ENCODE assay signal across 8 mouse cellular contexts in genomic region chr10:68089435-68090196, GRCm38 (mm10).
DNase-seq lines count a peak whose midpoint lies in the region; ATAC-seq and TF ChIP-seq lines count a peak whose summit lies in the region.

No protein-coding gene starts in this region.

- H3K4me1 ChIP-seq in lung, embryonic 15.5 days: peaks cover 41% of the 10 kb centered on the region
- no peaks in the 10 kb centered on the region for H3K4me1 ChIP-seq in hindbrain, embryonic 13.5 days (replicated peaks)

- intact Hi-C loops in gastrocnemius, adult 2 months (cut with DNase I): loop anchor here (5.0 kb wide), 1 partner anchor 38 kb away; no protein-coding TSS in a partner anchor

- H3K4me2 ChIP-seq in lung, embryonic 15.5 days: no peak overlapping the region
- no peak overlapping the region for H3K4me2 ChIP-seq in hindbrain, embryonic 13.5 days

- no peaks in the 10 kb centered on the region for H3K9me3 ChIP-seq in lung, embryonic 15.5 days
- H3K9me3 ChIP-seq in hindbrain, embryonic 13.5 days: no peaks in the 10 kb centered on the region

- TF ChIP-seq CTCF in gastrocnemius, adult 2 months (IDR thresholded peaks at IDR 0.05): peak; percentile 53

- peaks cover 2% of the 10 kb centered on the region; the same call in 1 of the 2 replicates for H3K36me3 ChIP-seq in lung, embryonic 15.5 days
- H3K36me3 ChIP-seq in hindbrain, embryonic 13.5 days: peaks cover 8% of the 10 kb centered on the region

- ATAC-seq in lung, embryonic 15.5 days (ENCODE audit: borderline replicate concordance, extremely low read depth, low FRiP score, low TSS enrichment): 0 out of 2 replicates have a peak, but pooled peaks have one; percentile 25
- ATAC-seq in hindbrain, embryonic 13.5 days (ENCODE audit: low FRiP score): no peak

- H3K4me3 ChIP-seq in gastrocnemius, adult 2 months: peak overlapping the region; percentile 45
- no peak overlapping the region for H3K4me3 ChIP-seq in lung, embryonic 15.5 days
- H3K4me3 ChIP-seq in hindbrain, embryonic 13.5 days: no peak overlapping the region

- no peak for DNase-seq in gastrocnemius, adult 2 months
- no peak for DNase-seq in gastrocnemius, postnatal 4 days (ENCODE audit: low spot score in 2 of 2)
- DNase-seq in A20 (ENCODE audit: low read depth, low spot score): peak; percentile 30
- peak; percentile 26 for DNase-seq in c-Kit-positive CD71-negative TER-119-negative erythroid progenitor cells, embryonic 14.5 days (ENCODE audit: low read depth)
- DNase-seq in spleen, postnatal 14 days (ENCODE audit: low spot score in 2 of 2): no peak
- DNase-seq in layer of hippocampus, adult 18-20 months (ENCODE audit: low spot score in 2 of 2): no peak

- 42% methylated on average over 15 of the region's 15 CpGs for WGBS in lung, embryonic 15.5 days
- 68% methylated on average over 15 of the region's 15 CpGs for WGBS in hindbrain, embryonic 13.5 days

- H3K27ac ChIP-seq in gastrocnemius, adult 2 months: peak overlapping the region; percentile 84
- H3K27ac ChIP-seq in lung, embryonic 15.5 days: peak overlapping the region; percentile 70
- no peak overlapping the region for H3K27ac ChIP-seq in hindbrain, embryonic 13.5 days

- H3K9ac ChIP-seq in lung, embryonic 15.5 days: no peak overlapping the region
- H3K9ac ChIP-seq in hindbrain, embryonic 13.5 days: no peak overlapping the region

- no peaks in the 10 kb centered on the region for H3K27me3 ChIP-seq in lung, embryonic 15.5 days
- H3K27me3 ChIP-seq in hindbrain, embryonic 13.5 days: no peaks in the 10 kb centered on the region

Comparison
In these comparisons a context has a peak if more than half of its experiments do, and no peak if none do; other contexts are left out.
1. DNase-seq: peak in A20 (single experiment) and c-Kit-positive CD71-negative TER-119-negative erythroid progenitor cells, embryonic 14.5 days (single experiment); none in gastrocnemius, adult 2 months (single experiment), gastrocnemius, postnatal 4 days (0 of 2), spleen, postnatal 14 days (0 of 2) and layer of hippocampus, adult 18-20 months (0 of 2).